Mouse (Mus musculus) stomach, embryonic 14.5 days (tissue): Measurements from ENCODE around the gene Tnrc6b. TPM values are rescaled to one million over a fixed set of nuclear protein-coding genes. Genes with fewer than 3 reads are reported as not detected.

Experiments used
- ATAC-seq: fragments of 200-750 bp; cut with Nextera tagmentation; 2 replicates; pipeline ENCODE4 v1.8.0; 2017; ENCODE audit warnings: low read depth, moderate TSS enrichment; ENCODE audit not compliant: insufficient number of reproducible peaks, insufficient read depth, low FRiP score
- H3K27ac ChIP-seq: fragments of 300-500 bp; sonication (generic); 2 replicates; pipeline ENCODE4 v1.5.1; 2014; ENCODE audit warnings: mild to moderate bottlenecking, low read length, moderate library complexity, mixed read lengths
- H3K27me3 ChIP-seq: fragments of 300-500 bp; sonication (generic); 2 replicates; pipeline ENCODE4 v1.6.1; 2014; ENCODE audit warnings: low read length, control low read depth, mixed read lengths; ENCODE audit not compliant: control insufficient read depth, insufficient read depth
- H3K36me3 ChIP-seq: fragments of 300-500 bp; sonication (generic); 2 replicates; pipeline ENCODE4 v1.6.1; 2014; ENCODE audit warnings: mild to moderate bottlenecking, control low read depth, low read length, moderate library complexity, mixed read lengths; ENCODE audit not compliant: control insufficient read depth, insufficient read depth
- H3K4me1 ChIP-seq: fragments of 300-500 bp; sonication (generic); 2 replicates; pipeline ENCODE4 v1.6.1; 2014; ENCODE audit warnings: low read length, control low read depth, mixed read lengths; ENCODE audit not compliant: control insufficient read depth, insufficient read depth
- H3K4me2 ChIP-seq: fragments of 300-500 bp; sonication (generic); replicated peaks from 2 replicates; pipeline ENCODE4 v1.6.1; 2014; ENCODE audit warnings: low read depth, low read length, control low read depth
- H3K4me3 ChIP-seq: fragments of 300-500 bp; sonication (generic); 2 replicates; pipeline ENCODE4 v1.5.1; 2014; ENCODE audit warnings: low read depth, low read length, control low read depth
- H3K9ac ChIP-seq: fragments of 300-500 bp; sonication (generic); replicated peaks from 2 replicates; pipeline ENCODE4 v1.6.1; 2014; ENCODE audit warnings: low read depth, mild to moderate bottlenecking, control low read depth, low read length, moderate library complexity, mixed read lengths
- H3K9me3 ChIP-seq: fragments of 300-500 bp; sonication (generic); 2 replicates; pipeline ENCODE4 v1.6.1; 2016; ENCODE audit warnings: low read depth, low read length, control low read depth; ENCODE audit not compliant: control insufficient read depth
- WGBS: fragments of 180-500 bp; shearing (Covaris S2); extraction: QIAGEN DNeasy Blood & Tissue Kit; methylation state at CpG from one replicate; pipeline ENCODE4 v1.1.7; 2014; 5-methylcytosine and 5-hydroxymethylcytosine counted together
- polyA plus RNA-seq: library from polyadenylated mRNA; unstranded; fragments of >200 nt; fragmentation: Nextera tagmentation; extraction: Ambion mirVana; gene quantifications from 2 replicates; pipeline ENCODE4 v1.2.1, GENCODE M21; 2014

The Tnrc6b gene
- polyA plus RNA-seq = 25.5 and 28.7 TPM in 2 replicates

DNA sequence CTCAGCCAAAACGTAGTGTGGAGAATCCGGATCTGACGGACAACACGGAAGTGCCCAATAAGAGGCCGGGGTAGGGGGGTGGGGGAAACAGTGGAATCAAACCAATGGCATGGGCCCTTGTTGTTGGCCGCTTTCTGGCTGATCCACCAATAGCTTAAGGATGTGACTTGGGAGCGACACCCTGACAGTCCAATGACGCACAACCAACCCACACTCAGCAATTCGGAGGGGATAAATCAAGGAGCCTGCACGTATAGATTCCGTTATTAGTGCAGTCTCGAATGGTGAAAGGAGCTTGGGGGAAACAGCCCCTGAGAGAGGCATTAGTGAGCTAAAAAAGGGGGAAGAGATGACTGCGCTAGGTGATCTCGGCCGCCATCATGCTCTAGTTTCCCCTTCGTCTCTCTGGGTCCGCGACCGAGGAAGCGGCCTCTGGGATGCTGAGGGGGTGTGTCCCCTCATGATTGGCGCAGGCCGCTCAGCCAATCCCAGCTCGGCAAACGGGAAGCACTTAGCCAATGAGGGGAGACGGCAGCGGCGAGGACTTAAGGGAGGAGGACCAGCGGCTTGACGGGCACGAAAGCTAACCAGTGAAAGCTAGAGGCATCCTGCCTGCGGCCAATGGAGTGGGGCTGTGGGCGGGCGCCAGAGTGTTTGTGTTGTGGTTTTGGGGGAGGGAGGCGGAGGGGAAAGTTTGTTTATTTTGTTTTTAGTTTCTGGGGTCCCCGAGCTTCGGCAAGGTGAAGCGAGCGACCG, at the start of gene Tnrc6b:
Gene Tnrc6b, plus strand, starts transcription at position 706 of the 756 bp plus-strand sequence.
- H3K4me3 ChIP-seq = peak within 1 kb of the TSS; percentile 94
- H3K27me3 ChIP-seq = no peaks in the 10 kb centered on the region
- H3K4me2 ChIP-seq = peak within 1 kb of the TSS; percentile 83
- WGBS = under 1% methylated on average over 39 of the region's 39 CpGs
- H3K9ac ChIP-seq = peak within 1 kb of the TSS; percentile 85
- H3K4me1 ChIP-seq = peaks cover 25% of the 10 kb centered on the region
- no peaks in the 10 kb centered on the region for H3K36me3 ChIP-seq
- peak; percentile 94 for ATAC-seq
- H3K9me3 ChIP-seq = no peaks in the 10 kb centered on the region
- H3K27ac ChIP-seq = peak within 1 kb of the TSS; percentile 85

DNA sequence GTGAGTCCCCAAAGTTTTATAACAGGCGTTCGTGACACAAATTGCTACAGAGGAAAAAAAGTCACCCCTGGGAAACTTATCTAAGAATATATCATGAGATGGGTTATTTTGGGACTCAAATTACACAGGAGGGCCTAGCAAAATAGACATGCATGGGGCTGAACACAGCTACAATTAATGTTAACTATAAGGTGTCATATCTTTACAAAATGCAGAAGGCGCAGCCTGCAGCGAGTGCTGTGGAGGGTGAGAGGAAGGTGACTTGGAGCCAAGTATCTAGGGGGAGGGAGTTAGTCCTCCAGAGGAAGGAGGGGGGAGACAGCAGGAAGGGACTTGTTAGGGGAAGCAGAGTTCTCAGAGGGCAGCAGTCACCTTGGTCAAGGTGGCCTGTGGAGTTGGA, 46.7 kb upstream of the Tnrc6b start:
- 67% methylated on average over 4 of the region's 4 CpGs for WGBS
- Histone ChIP-seq H3K9me3 (peaks cover 4% of the 10 kb centered on the region; the same call in 1 of the 2 replicates), H3K36me3 (no peaks in the 10 kb centered on the region), H3K4me1 (0 out of 2 replicates have a peak, but pooled peaks cover 3% of the 10 kb centered on the region), H3K27ac (no peak overlapping the region), H3K4me3 (no peak overlapping the region), H3K4me2 (no peak overlapping the region), H3K9ac (no peak overlapping the region), H3K27me3 (no peaks in the 10 kb centered on the region)
- no peak for ATAC-seq

DNA sequence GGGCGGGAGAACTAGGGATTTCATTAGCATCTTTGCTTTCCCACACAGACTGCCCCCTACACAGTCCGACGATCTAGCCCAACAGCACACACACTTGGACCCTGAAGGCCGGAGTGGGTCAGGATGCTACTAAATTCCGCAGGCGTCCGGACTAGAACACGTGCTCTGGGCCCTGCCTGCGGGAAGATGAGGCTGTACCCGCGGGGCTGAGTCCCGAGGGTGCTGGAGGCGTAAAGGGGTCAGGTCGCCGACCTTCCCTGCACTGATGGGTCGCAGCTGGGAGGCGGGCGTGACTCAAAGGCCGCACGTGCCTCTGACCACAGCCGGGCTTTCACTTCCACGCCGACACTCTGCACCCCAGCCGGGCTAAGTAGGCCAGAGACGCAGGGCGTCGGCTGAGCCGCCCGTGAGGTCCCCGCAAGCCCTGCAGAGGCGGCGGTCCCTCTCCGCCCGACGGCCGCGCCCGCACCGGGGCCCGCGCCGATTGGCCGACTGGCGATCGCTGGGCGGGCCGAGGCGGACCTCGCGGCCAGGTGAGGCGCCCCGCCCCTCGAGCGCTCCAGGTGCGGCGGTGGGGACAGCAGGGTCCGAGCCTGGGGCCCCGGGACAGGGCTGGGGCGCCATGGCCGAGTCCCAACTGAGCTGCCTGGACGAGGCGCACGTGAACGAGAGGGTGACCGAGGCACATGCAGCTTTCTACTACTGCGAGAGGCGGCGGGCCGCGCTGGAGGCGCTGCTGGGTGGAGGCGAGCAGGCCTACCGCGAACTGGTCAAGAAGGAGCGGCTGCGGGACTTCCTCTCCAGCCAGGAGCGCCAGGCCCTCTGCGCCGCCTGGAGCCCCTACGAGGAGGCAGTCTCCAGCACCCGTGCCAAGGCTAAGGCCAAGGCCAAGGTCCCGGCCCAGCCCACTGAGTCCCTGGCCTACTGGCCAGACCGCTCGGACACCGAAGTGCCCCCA, 39.5 kb upstream of the Tnrc6b start, which contains the start of gene Fam83f:
Gene Fam83f, plus strand, starts transcription at position 553 of the 958 bp plus-strand sequence.
- Histone ChIP-seq H3K4me1 (peaks cover 10% of the 10 kb centered on the region), H3K27ac (no peak within 1 kb of the TSS), H3K9me3 (peaks cover 4% of the 10 kb centered on the region; the same call in 1 of the 2 replicates), H3K4me2 (peak within 1 kb of the TSS; percentile 77), H3K4me3 (peak within 1 kb of the TSS; percentile 43), H3K27me3 (peaks cover 16% of the 10 kb centered on the region; the same call in 1 of the 2 replicates), H3K36me3 (no peaks in the 10 kb centered on the region), H3K9ac (peak within 1 kb of the TSS; percentile 46)
- WGBS = 5% methylated on average over 83 of the region's 85 CpGs
- ATAC-seq = peak; percentile 82

DNA sequence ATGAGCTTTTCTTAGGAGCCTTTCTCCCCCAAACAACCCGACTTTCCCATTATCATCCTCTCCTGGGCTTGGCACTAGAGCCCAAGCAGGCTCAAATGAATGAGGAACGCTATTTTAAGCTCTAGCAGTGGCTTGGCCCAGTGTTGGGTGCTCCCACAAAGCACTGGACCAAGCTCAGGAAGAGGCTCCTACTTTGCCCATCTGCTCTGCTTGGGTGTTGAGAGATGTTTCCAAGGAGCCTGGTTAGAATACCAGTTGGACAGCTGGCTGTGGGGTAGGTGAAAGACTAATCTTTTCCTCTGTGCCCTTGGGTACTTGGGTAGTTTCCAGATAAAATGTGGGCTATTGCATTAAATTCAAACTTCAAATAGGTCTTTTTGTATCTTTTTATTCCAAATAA, 38.3 kb upstream of the Tnrc6b start:
- H3K4me3 ChIP-seq = peak overlapping the region; percentile 5; the same call in 1 of the 2 replicates
- peak overlapping the region; percentile 77 for H3K4me2 ChIP-seq
- 55% methylated on average over 2 of the region's 2 CpGs for WGBS
- H3K9me3 ChIP-seq = no peaks in the 10 kb centered on the region
- H3K4me1 ChIP-seq = peaks cover 10% of the 10 kb centered on the region
- peaks cover 16% of the 10 kb centered on the region; the same call in 1 of the 2 replicates for H3K27me3 ChIP-seq
- H3K9ac ChIP-seq = no peak overlapping the region
- no peak for ATAC-seq
- H3K36me3 ChIP-seq = no peaks in the 10 kb centered on the region
- no peak overlapping the region for H3K27ac ChIP-seq

DNA sequence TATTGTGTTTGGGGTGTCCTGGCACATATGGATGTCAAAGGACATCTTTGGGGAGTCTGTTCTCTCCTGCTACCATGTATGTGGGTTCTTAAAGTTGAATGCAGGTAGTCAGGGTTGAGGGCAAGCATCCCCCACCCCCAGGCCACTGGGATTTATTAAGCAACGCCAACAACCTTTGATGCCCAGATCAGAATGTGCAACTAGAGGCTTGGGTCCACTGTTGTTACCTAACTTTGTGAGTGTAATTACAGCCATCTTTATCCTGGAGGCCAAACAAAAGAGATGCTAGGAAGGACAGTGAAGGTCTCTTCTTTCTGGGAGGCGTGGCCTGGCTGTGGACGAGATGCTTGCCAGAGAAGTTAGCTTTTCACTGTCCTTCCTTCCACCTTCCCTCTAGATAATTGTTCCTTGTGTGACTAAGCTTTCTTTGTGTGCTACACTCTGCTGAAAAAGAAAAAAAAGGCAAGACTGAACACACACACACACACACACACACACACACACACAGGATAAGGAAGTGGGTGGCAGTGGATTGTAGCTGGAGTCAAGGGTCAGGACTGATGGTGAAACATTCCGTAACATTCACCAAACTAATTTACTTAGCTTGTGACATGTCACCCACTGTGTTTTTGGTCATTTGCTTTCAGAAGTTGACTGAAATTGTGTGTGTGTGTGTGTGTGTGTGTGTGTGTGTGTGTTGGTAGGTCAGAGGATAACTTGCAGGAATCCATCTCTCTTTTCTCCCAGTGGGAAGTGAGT, 37.6 kb upstream of the Tnrc6b start:
- no peaks in the 10 kb centered on the region for H3K36me3 ChIP-seq
- no peak overlapping the region for H3K4me3 ChIP-seq
- H3K4me2 ChIP-seq = no peak overlapping the region
- no peak overlapping the region for H3K9ac ChIP-seq
- WGBS = 59% methylated on average over 4 of the region's 4 CpGs
- H3K4me1 ChIP-seq = peaks cover 10% of the 10 kb centered on the region
- peaks cover 16% of the 10 kb centered on the region; the same call in 1 of the 2 replicates for H3K27me3 ChIP-seq
- ATAC-seq = no peak
- H3K9me3 ChIP-seq = no peaks in the 10 kb centered on the region
- no peak overlapping the region for H3K27ac ChIP-seq

DNA sequence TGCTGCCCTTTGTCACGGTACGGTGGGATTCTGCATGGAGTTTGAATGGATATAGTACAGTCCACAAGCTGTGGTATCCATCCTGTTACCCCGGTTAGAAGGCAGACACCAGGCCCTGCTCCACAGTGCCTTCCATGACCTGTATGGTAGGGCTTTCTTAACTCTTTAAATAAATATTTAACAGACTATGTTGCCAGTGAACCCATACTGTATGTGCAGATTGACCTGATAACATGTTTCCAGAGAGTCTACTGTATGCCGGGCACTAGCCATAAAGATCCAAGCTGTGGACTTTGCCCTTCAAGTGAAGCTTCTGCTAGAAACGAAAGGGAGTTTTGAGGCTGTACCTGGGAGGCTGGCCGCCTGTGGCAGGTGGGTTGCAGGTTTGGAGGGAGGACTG, 36.4 kb upstream of the Tnrc6b start:
- Histone ChIP-seq H3K4me1 (peaks cover 10% of the 10 kb centered on the region), H3K27ac (no peak overlapping the region), H3K27me3 (peaks cover 16% of the 10 kb centered on the region; the same call in 1 of the 2 replicates), H3K4me3 (no peak overlapping the region), H3K9ac (no peak overlapping the region), H3K9me3 (no peaks in the 10 kb centered on the region), H3K4me2 (no peak overlapping the region), H3K36me3 (no peaks in the 10 kb centered on the region)
- no peak for ATAC-seq
- WGBS = 64% methylated on average over 6 of the region's 6 CpGs

DNA sequence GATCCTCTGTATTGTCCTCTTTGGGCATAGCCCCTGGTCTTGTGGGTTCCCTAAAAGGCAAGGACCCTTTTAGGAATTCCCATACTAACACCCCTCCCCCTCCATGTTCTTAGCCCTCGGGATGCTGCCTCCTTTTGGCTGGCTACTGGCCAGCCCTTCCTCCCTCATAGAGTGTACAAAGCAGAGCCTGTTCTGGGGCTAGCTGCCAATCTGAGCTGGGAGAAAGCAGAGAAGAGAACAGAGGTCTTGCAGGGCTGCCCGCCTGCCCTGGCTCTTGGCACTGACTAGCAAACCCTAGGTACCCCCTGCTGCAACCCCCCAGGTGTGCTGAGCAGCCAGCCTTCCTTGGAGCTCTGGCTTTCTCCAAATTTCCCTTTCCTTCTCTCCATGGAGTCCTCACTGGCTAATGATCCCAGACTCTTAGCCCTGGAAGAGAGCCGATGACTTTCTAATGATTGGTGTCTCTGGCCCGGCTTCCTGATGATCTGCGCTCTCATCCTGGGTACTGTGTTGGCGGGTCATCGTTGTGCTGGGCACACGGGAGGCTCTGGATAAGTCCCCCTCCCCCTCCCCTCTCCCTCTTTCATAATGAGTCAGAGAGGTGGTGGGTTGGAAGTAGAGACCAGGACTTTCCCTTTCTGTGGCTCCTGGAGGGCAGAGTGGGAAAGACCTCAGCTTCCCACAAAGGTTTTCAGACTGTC, 31.4 kb upstream of the Tnrc6b start:
- peak; percentile 24; the same call in 1 of the 2 replicates for ATAC-seq
- Histone ChIP-seq H3K4me2 (no peak overlapping the region), H3K4me1 (peaks cover 30% of the 10 kb centered on the region), H3K27me3 (no peaks in the 10 kb centered on the region), H3K27ac (peak overlapping the region; percentile 0; the same call in 1 of the 2 replicates), H3K36me3 (no peaks in the 10 kb centered on the region), H3K9ac (no peak overlapping the region), H3K9me3 (no peaks in the 10 kb centered on the region), H3K4me3 (no peak overlapping the region)
- 50% methylated on average over 8 of the region's 8 CpGs for WGBS
